Mouse (Mus musculus): ENCODE data around the gene Slit2. TPM values are rescaled to one million over a fixed set of nuclear protein-coding genes. Genes with fewer than 3 reads are reported as not detected.
"Not testable (repeated sequence)": the region's sequence is repeated elsewhere in the genome, so short reads cannot be mapped to it uniquely, and the experiment has no call there.

Slit2 gene
- polyA plus RNA-seq, 1 experiment from 2014 or later: 47.2 TPM

- Histone ChIP-seq H3K4me2 (no peak overlapping the region), H3K27ac (ENCODE audit: low read depth, low read length) (no peak overlapping the region), H3K9ac (ENCODE audit: low read depth, low read length) (no peak overlapping the region), H3K9me3 (replicated peaks; ENCODE audit: control insufficient read depth, low read length) (no peaks in the 10 kb centered on the region), H3K27me3 (ENCODE audit: control insufficient read depth, insufficient read depth, low read length) (no peaks in the 10 kb centered on the region), H3K4me1 (ENCODE audit: control insufficient read depth, insufficient read depth, low read length) (no peaks in the 10 kb centered on the region), H3K4me3 (ENCODE audit: low read depth, low read length) (no peak overlapping the region), H3K36me3 (ENCODE audit: control insufficient read depth, insufficient read depth, low read length) (no peaks in the 10 kb centered on the region)
- 77% methylated on average over 4 of the region's 4 CpGs for WGBS (ENCODE audit: insufficient replicate concordance)
- no peak for ATAC-seq (replicated peaks; ENCODE audit: insufficient number of reproducible peaks, low FRiP score, low TSS enrichment)
These were observed 251.8 kb downstream of the Slit2 start for GRCm38 (mm10) chr5:48234728-48235127.

GRCm38 (mm10) chr5:48235270-48235669 lies 252.3 kb downstream of the Slit2 start:
- Histone ChIP-seq H3K9ac (ENCODE audit: low read depth, low read length) (no peak overlapping the region), H3K36me3 (ENCODE audit: control insufficient read depth, insufficient read depth, low read length) (no peaks in the 10 kb centered on the region), H3K4me1 (ENCODE audit: control insufficient read depth, insufficient read depth, low read length) (no peaks in the 10 kb centered on the region), H3K4me3 (ENCODE audit: low read depth, low read length) (no peak overlapping the region), H3K27me3 (ENCODE audit: control insufficient read depth, insufficient read depth, low read length) (no peaks in the 10 kb centered on the region), H3K27ac (ENCODE audit: low read depth, low read length) (no peak overlapping the region), H3K4me2 (no peak overlapping the region), H3K9me3 (replicated peaks; ENCODE audit: control insufficient read depth, low read length) (no peaks in the 10 kb centered on the region)
- WGBS (ENCODE audit: insufficient replicate concordance): 88% methylated on average over 6 of the region's 6 CpGs
- no peak for ATAC-seq (replicated peaks; ENCODE audit: insufficient number of reproducible peaks, low FRiP score, low TSS enrichment)

- 38% methylated on average over 6 of the region's 6 CpGs for WGBS (ENCODE audit: insufficient replicate concordance)
- H3K4me3 ChIP-seq (ENCODE audit: low read depth, low read length); H3K36me3 ChIP-seq (ENCODE audit: control insufficient read depth, insufficient read depth, low read length); H3K9me3 ChIP-seq (replicated peaks; ENCODE audit: control insufficient read depth, low read length); ATAC-seq (replicated peaks; ENCODE audit: insufficient number of reproducible peaks, low FRiP score, low TSS enrichment); H3K9ac ChIP-seq (ENCODE audit: low read depth, low read length); H3K27ac ChIP-seq (ENCODE audit: low read depth, low read length); H3K4me2 ChIP-seq; H3K27me3 ChIP-seq (ENCODE audit: control insufficient read depth, insufficient read depth, low read length); H3K4me1 ChIP-seq (ENCODE audit: control insufficient read depth, insufficient read depth, low read length): not testable (repeated sequence)
These were observed 257.8 kb downstream of the Slit2 start for GRCm38 (mm10) chr5:48240751-48241150.

- H3K27me3 ChIP-seq (ENCODE audit: control insufficient read depth, insufficient read depth, low read length): no peaks in the 10 kb centered on the region
- no peak overlapping the region for H3K27ac ChIP-seq (ENCODE audit: low read depth, low read length)
- 75% methylated on average over 4 of the region's 4 CpGs for WGBS (ENCODE audit: insufficient replicate concordance)
- H3K36me3 ChIP-seq (ENCODE audit: control insufficient read depth, insufficient read depth, low read length): no peaks in the 10 kb centered on the region
- H3K4me1 ChIP-seq (ENCODE audit: control insufficient read depth, insufficient read depth, low read length): no peaks in the 10 kb centered on the region
- no peaks in the 10 kb centered on the region for H3K9me3 ChIP-seq (replicated peaks; ENCODE audit: control insufficient read depth, low read length)
- no peak overlapping the region for H3K9ac ChIP-seq (ENCODE audit: low read depth, low read length)
- no peak overlapping the region for H3K4me3 ChIP-seq (ENCODE audit: low read depth, low read length)
- no peak for ATAC-seq (replicated peaks; ENCODE audit: insufficient number of reproducible peaks, low FRiP score, low TSS enrichment)
- H3K4me2 ChIP-seq: no peak overlapping the region
These were observed 265.4 kb downstream of the Slit2 start for GRCm38 (mm10) chr5:48248327-48248726.

- H3K9me3 ChIP-seq (replicated peaks; ENCODE audit: control insufficient read depth, low read length): no peaks in the 10 kb centered on the region
- no peak overlapping the region for H3K4me3 ChIP-seq (ENCODE audit: low read depth, low read length)
- H3K4me1 ChIP-seq (ENCODE audit: control insufficient read depth, insufficient read depth, low read length): no peaks in the 10 kb centered on the region
- no peak overlapping the region for H3K27ac ChIP-seq (ENCODE audit: low read depth, low read length)
- no peak for ATAC-seq (replicated peaks; ENCODE audit: insufficient number of reproducible peaks, low FRiP score, low TSS enrichment)
- no peaks in the 10 kb centered on the region for H3K27me3 ChIP-seq (ENCODE audit: control insufficient read depth, insufficient read depth, low read length)
- H3K36me3 ChIP-seq (ENCODE audit: control insufficient read depth, insufficient read depth, low read length): no peaks in the 10 kb centered on the region
- WGBS (ENCODE audit: insufficient replicate concordance): 77% methylated on average over 4 of the region's 4 CpGs
- H3K9ac ChIP-seq (ENCODE audit: low read depth, low read length): no peak overlapping the region
- no peak overlapping the region for H3K4me2 ChIP-seq
These were observed 294.6 kb downstream of the Slit2 start for GRCm38 (mm10) chr5:48277561-48277960.

GRCm38 (mm10) chr5:48301186-48301585 lies 318.2 kb downstream of the Slit2 start:
- H3K9ac ChIP-seq (ENCODE audit: low read depth, low read length): no peak overlapping the region
- no peaks in the 10 kb centered on the region for H3K4me1 ChIP-seq (ENCODE audit: control insufficient read depth, insufficient read depth, low read length)
- no peak for ATAC-seq (replicated peaks; ENCODE audit: insufficient number of reproducible peaks, low FRiP score, low TSS enrichment)
- H3K27me3 ChIP-seq (ENCODE audit: control insufficient read depth, insufficient read depth, low read length): no peaks in the 10 kb centered on the region
- H3K4me3 ChIP-seq (ENCODE audit: low read depth, low read length): no peak overlapping the region
- no peak overlapping the region for H3K27ac ChIP-seq (ENCODE audit: low read depth, low read length)
- peaks cover 5% of the 10 kb centered on the region; the same call in 1 of the 2 replicates for H3K36me3 ChIP-seq (ENCODE audit: control insufficient read depth, insufficient read depth, low read length)
- no peak overlapping the region for H3K4me2 ChIP-seq
- no peaks in the 10 kb centered on the region for H3K9me3 ChIP-seq (replicated peaks; ENCODE audit: control insufficient read depth, low read length)
- 71% methylated on average over 3 of the region's 3 CpGs for WGBS (ENCODE audit: insufficient replicate concordance)

DNA sequence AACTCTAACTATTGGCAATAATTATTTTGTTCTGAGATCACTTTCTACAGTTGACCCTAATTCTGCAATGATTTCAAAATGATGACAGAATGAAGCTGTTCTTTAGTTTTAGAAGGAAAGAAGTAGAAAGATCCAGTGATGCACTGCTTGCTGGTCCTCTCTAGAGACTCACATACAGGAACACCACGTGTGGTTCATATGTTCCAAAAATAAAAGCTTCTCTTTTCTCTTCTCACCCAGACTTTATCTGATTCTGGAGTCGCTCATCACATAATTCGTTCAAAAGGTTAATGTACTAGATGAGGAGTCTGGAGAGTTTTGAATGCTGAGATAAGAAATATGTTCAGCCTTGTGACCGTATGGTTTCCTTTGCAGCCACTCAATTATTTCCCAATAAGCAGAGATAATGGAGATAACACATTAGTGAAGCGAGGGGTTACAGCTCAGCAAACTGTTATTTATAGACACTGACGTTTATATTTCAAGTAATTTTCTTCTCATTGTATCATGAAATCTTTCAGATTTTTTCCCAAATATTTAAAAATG lies 332.2 kb downstream of the Slit2 start:
- ATAC-seq (replicated peaks; ENCODE audit: insufficient number of reproducible peaks, low FRiP score, low TSS enrichment): no peak
- WGBS (ENCODE audit: insufficient replicate concordance): 55% methylated on average over 6 of the region's 6 CpGs
- no peaks in the 10 kb centered on the region for H3K9me3 ChIP-seq (replicated peaks; ENCODE audit: control insufficient read depth, low read length)
- no peaks in the 10 kb centered on the region for H3K36me3 ChIP-seq (ENCODE audit: control insufficient read depth, insufficient read depth, low read length)
- H3K4me2 ChIP-seq: no peak overlapping the region
- H3K27me3 ChIP-seq (ENCODE audit: control insufficient read depth, insufficient read depth, low read length): no peaks in the 10 kb centered on the region
- H3K4me3 ChIP-seq (ENCODE audit: low read depth, low read length): no peak overlapping the region
- no peaks in the 10 kb centered on the region for H3K4me1 ChIP-seq (ENCODE audit: control insufficient read depth, insufficient read depth, low read length)
- H3K9ac ChIP-seq (ENCODE audit: low read depth, low read length): no peak overlapping the region
- no peak overlapping the region for H3K27ac ChIP-seq (ENCODE audit: low read depth, low read length)

GRCm38 (mm10) chr5:48320597-48320996 lies 337.7 kb downstream of the Slit2 start:
- no peak overlapping the region for H3K27ac ChIP-seq (ENCODE audit: low read depth, low read length)
- no peaks in the 10 kb centered on the region for H3K27me3 ChIP-seq (ENCODE audit: control insufficient read depth, insufficient read depth, low read length)
- no peak for ATAC-seq (replicated peaks; ENCODE audit: insufficient number of reproducible peaks, low FRiP score, low TSS enrichment)
- H3K4me3 ChIP-seq (ENCODE audit: low read depth, low read length): no peak overlapping the region
- no peak overlapping the region for H3K9ac ChIP-seq (ENCODE audit: low read depth, low read length)
- no peaks in the 10 kb centered on the region for H3K9me3 ChIP-seq (replicated peaks; ENCODE audit: control insufficient read depth, low read length)
- H3K4me1 ChIP-seq (ENCODE audit: control insufficient read depth, insufficient read depth, low read length): no peaks in the 10 kb centered on the region
- whole genome bisulfite sequencing (ENCODE audit: insufficient replicate concordance): 68% methylated on average over 4 of the region's 4 CpGs
- H3K36me3 ChIP-seq (ENCODE audit: control insufficient read depth, insufficient read depth, low read length): no peaks in the 10 kb centered on the region
- no peak overlapping the region for H3K4me2 ChIP-seq

GRCm38 (mm10) chr5:48326221-48326620 lies 343.3 kb downstream of the Slit2 start:
- H3K27me3 ChIP-seq (ENCODE audit: control insufficient read depth, insufficient read depth, low read length): no peaks in the 10 kb centered on the region
- no peaks in the 10 kb centered on the region for H3K36me3 ChIP-seq (ENCODE audit: control insufficient read depth, insufficient read depth, low read length)
- no peak overlapping the region for H3K4me2 ChIP-seq
- no peak overlapping the region for H3K27ac ChIP-seq (ENCODE audit: low read depth, low read length)
- no peaks in the 10 kb centered on the region for H3K9me3 ChIP-seq (replicated peaks; ENCODE audit: control insufficient read depth, low read length)
- H3K9ac ChIP-seq (ENCODE audit: low read depth, low read length): no peak overlapping the region
- H3K4me3 ChIP-seq (ENCODE audit: low read depth, low read length): no peak overlapping the region
- no peak for ATAC-seq (replicated peaks; ENCODE audit: insufficient number of reproducible peaks, low FRiP score, low TSS enrichment)
- no peaks in the 10 kb centered on the region for H3K4me1 ChIP-seq (ENCODE audit: control insufficient read depth, insufficient read depth, low read length)

Data from heart, embryonic 11.5 days (tissue).